Mouse (Mus musculus) brain, embryonic 14.5 days (tissue): ENCODE measurements around the gene Yy1.

Experiments used
- CTCF ChIP-seq: fragments of 200-500 bp; IDR thresholded peaks from 2 replicates; pipeline ENCODE4 v1.5.1; 2012; ENCODE audit warnings: inconsistent platforms, mild to moderate bottlenecking, moderate library complexity, borderline replicate concordance; ENCODE audit not compliant: insufficient read depth, insufficient read length; ENCODE audit errors: extremely low read depth
- POLR2A ChIP-seq: fragments of 200-500 bp; IDR thresholded peaks from 2 replicates; pipeline ENCODE4 v1.6.1; 2012; ENCODE audit warnings: mild to moderate bottlenecking, inconsistent platforms, borderline replicate concordance; ENCODE audit not compliant: poor library complexity, insufficient read depth, insufficient read length, severe bottlenecking; ENCODE audit errors: extremely low read depth

DNA sequence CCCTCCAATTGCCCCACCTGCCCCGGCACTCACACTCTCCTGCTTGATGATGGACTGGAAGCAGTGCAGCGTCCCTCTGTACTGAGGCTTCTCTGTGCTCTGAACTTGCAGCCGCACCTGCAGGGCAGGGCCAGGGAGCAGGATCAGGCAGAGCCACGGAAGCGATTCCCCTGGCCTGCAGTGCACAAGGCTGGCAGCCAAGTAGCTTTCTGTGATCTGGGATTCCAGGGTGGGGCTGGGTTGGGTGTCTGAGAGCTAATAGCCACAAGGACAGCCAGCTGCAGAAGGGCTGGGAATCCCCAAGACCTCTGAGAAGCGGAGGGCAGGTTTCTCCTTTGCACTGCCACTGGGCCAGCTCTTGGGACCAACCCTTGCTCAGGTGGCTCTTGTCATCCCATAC is 34.9 kb downstream of the Yy1 start:
- TF ChIP-seq CTCF (no peak), POLR2A (no peak)
